Mouse (Mus musculus) thymus, adult 2 months (tissue): ENCODE measurements around the gene Slc19a3. TPM values are rescaled to one million over a fixed set of nuclear protein-coding genes. Genes with fewer than 3 reads are reported as not detected.
A peak's percentile ranks its signal among the peaks of the same experiment; 100 is the strongest.

Experiments used
- DNase-seq: peaks from one replicate; pipeline ENCODE4 v3.0.0; 2021
- H3K27ac ChIP-seq: fragments of 200-500 bp; 2 replicates; pipeline ENCODE4 v1.5.1; 2012; ENCODE audit warnings: low read length, control low read depth; ENCODE audit not compliant: control insufficient read depth, insufficient read depth
- H3K27me3 ChIP-seq: fragments of 200-500 bp; 2 replicates; pipeline ENCODE4 v1.6.1; 2012; ENCODE audit warnings: mild to moderate bottlenecking, low read length, moderate library complexity, mixed read lengths; ENCODE audit not compliant: control insufficient read depth, insufficient read depth
- H3K36me3 ChIP-seq: fragments of 200-500 bp; 2 replicates; pipeline ENCODE4 v1.6.1; 2012; ENCODE audit warnings: mild to moderate bottlenecking, low read length, moderate library complexity; ENCODE audit not compliant: control insufficient read depth, insufficient read depth
- H3K4me1 ChIP-seq: fragments of 200-500 bp; replicated peaks from 2 replicates; pipeline ENCODE4 v1.6.1; 2012; ENCODE audit warnings: low read length; ENCODE audit not compliant: control insufficient read depth, insufficient read depth
- H3K4me3 ChIP-seq: fragments of 200-500 bp; 2 replicates; pipeline ENCODE4 v1.5.1; 2012; ENCODE audit warnings: mild to moderate bottlenecking, low read length, control low read depth, moderate library complexity; ENCODE audit not compliant: control insufficient read depth, insufficient read depth
- CTCF ChIP-seq: fragments of 200-500 bp; IDR thresholded peaks from 2 replicates; pipeline ENCODE4 v1.5.1; 2012; ENCODE audit warnings: mild to moderate bottlenecking, control low read depth, low read length, moderate library complexity, borderline replicate concordance; ENCODE audit not compliant: control insufficient read depth, poor library complexity, insufficient read depth; ENCODE audit errors: extremely low read depth
- POLR2A ChIP-seq: fragments of 200-500 bp; IDR thresholded peaks from 2 replicates; pipeline ENCODE4 v1.6.1; 2012; ENCODE audit warnings: mild to moderate bottlenecking, low read length, control low read depth, moderate library complexity; ENCODE audit not compliant: control insufficient read depth, poor library complexity, insufficient read depth; ENCODE audit errors: extremely low read depth
- WGBS: fragments of 180-500 bp; shearing (Covaris S2); methylation state at CpG from one replicate; pipeline ENCODE4 v1.1.7; 2018; 5-methylcytosine and 5-hydroxymethylcytosine counted together
- polyA plus RNA-seq: library from polyadenylated mRNA; depleted of rRNA; stranded (reverse); fragments of >200 nt; gene quantifications from 2 replicates; pipeline ENCODE4 v1.2.3, GENCODE M21; 2012

Gene Slc19a3
- polyA plus RNA-seq, 1 experiment, result 0.07 TPM

DNA sequence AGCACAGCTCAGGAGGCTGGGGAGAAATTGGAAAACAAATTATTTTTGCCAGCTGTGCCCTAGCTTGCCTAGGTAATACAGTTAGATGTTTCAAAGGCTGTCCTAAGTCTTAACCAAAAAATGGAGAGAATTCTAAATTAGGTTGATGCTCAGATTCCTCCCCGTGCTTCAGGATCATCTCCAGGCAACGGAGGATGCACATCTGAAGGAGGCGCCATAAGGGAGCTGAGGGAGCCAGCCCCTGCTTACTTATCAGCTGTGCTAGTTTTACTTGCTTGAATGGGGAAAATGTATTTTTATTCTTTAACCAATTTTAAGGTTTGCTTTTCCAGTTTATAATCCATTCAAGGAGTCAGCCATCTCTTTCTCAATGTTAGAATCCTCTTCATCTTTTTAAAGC is 44.3 kb downstream of the Slc19a3 start:
- TF ChIP-seq CTCF, result no peak
- no peak for TF ChIP-seq POLR2A
- no peak for DNase-seq
- Histone ChIP-seq H3K27me3 (no peaks in the 10 kb centered on the region), H3K36me3 (no peaks in the 10 kb centered on the region), H3K27ac (no peak overlapping the region), H3K4me3 (no peak overlapping the region), H3K4me1 (no peaks in the 10 kb centered on the region)
- WGBS, result 93% methylated on average over 3 of the region's 3 CpGs

- 92% methylated on average over 6 of the region's 6 CpGs for WGBS
- no peak for TF ChIP-seq CTCF
- no peak for TF ChIP-seq POLR2A
- no peak for DNase-seq
- Histone ChIP-seq H3K27ac (no peak overlapping the region), H3K4me3 (no peak overlapping the region), H3K4me1 (no peaks in the 10 kb centered on the region), H3K27me3 (no peaks in the 10 kb centered on the region), H3K36me3 (no peaks in the 10 kb centered on the region)
Observed at GRCm38 (mm10) chr1:82992093-82992492, 46.2 kb downstream of the Slc19a3 start.

DNA sequence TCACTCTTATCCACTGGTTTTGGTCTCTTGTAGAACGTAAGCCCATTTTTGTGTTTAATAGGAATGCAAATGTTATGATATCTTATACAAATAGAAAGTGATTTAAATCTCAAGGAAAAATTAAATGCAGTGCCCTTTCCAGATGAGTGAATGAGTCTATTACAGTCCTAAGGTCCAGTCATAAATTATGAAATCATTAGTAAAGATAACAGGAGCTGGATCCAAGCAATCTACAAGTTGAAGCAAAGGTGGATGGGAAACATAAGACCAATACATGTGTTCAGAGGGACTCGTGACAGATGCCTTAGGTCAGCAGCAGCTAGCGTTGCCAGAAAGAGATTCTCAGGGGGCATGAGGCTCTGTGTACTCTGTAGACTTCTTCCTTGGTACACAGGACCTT is 46.7 kb downstream of the Slc19a3 start:
- Histone ChIP-seq H3K4me3 (no peak overlapping the region), H3K4me1 (no peaks in the 10 kb centered on the region), H3K36me3 (no peaks in the 10 kb centered on the region), H3K27me3 (no peaks in the 10 kb centered on the region), H3K27ac (no peak overlapping the region)
- no peak for TF ChIP-seq CTCF
- no peak for TF ChIP-seq POLR2A
- WGBS, result 89% methylated on average over 3 of the region's 3 CpGs
- no peak for DNase-seq

- DNase-seq, result no peak
- Histone ChIP-seq H3K4me3 (no peak overlapping the region), H3K27ac (no peak overlapping the region), H3K27me3 (no peaks in the 10 kb centered on the region), H3K4me1 (no peaks in the 10 kb centered on the region), H3K36me3 (no peaks in the 10 kb centered on the region)
- WGBS, result 88% methylated on average over 4 of the region's 4 CpGs
- TF ChIP-seq POLR2A, result no peak
- TF ChIP-seq CTCF, result no peak
Observed at GRCm38 (mm10) chr1:82991062-82991461, 47.2 kb downstream of the Slc19a3 start.

DNA sequence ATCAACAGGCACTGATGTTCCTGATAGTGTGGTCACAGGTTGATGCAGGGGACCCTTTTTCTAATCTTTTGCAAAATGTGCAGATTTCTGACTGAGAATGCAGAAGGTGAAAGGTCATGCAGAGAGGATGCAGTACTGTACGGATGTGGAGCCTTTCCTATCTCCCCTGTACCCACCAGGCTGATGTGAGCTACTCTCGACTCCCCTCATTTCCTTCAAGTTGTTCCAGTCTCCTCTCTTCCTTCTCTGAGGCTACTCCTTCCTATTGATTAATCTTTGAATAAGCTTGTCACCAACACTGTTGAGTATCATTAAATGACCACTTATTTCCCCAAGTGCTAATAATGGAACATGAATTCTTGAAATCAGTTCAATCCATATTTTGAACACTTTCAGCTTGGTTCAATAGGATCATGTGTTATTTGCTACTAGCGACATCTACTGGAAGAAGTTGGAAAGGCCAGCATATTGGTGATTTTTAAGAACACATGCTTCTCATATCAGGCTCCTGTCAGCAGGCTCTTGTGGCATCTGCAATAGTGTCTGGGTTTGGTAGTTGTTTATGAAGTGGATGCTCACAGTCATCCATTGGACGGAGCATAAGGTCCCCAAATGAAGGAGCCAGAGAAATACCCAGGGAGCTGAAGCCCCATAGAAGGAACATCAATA is 50.6 kb downstream of the Slc19a3 start:
- H3K27me3 ChIP-seq, result no peaks in the 10 kb centered on the region
- H3K36me3 ChIP-seq, result no peaks in the 10 kb centered on the region
- H3K4me3 ChIP-seq, result no peak overlapping the region
- DNase-seq, result peak; percentile 42
- H3K27ac ChIP-seq, result no peak overlapping the region
- TF ChIP-seq CTCF (no peak), POLR2A (no peak)
- no peaks in the 10 kb centered on the region for H3K4me1 ChIP-seq
- 34% methylated on average over 4 of the region's 4 CpGs for WGBS

DNA sequence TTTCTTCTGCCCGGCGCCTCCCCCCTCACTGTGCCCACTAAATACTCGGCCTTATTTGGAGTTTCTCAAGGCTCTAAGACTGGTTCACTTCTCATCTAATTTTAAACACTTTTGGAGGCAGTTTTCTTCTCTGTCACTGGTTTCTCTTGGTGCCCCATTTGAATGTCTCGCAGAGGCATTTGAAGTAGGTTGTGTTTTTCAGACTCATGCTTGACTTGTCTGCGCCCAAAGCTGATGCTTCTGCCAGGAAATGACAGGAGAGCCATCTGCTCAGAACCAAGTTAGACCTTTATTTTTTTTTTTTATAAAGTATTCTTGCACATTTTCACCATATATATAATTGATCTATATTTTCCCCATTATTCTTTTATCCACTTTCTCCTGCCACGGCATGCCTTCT is 51.5 kb downstream of the Slc19a3 start:
- no peak for DNase-seq
- Histone ChIP-seq H3K4me3 (no peak overlapping the region), H3K27me3 (no peaks in the 10 kb centered on the region), H3K36me3 (no peaks in the 10 kb centered on the region), H3K27ac (no peak overlapping the region), H3K4me1 (no peaks in the 10 kb centered on the region)
- TF ChIP-seq CTCF (no peak), POLR2A (no peak)
- WGBS, result 90% methylated on average over 6 of the region's 6 CpGs

- no peaks in the 10 kb centered on the region for H3K36me3 ChIP-seq
- no peak overlapping the region for H3K4me3 ChIP-seq
- peaks cover 8% of the 10 kb centered on the region for H3K4me1 ChIP-seq
- TF ChIP-seq CTCF (no peak), POLR2A (no peak)
- no peak for DNase-seq
- H3K27me3 ChIP-seq, result no peaks in the 10 kb centered on the region
- H3K27ac ChIP-seq, result no peak overlapping the region
Observed at GRCm38 (mm10) chr1:82977840-82978239, 60.4 kb downstream of the Slc19a3 start.
